Mouse (Mus musculus): ENCODE results near the gene Adar. TPM values are rescaled to one million over a fixed set of nuclear protein-coding genes. Genes with fewer than 3 reads are reported as not detected.

The Adar gene
- 10 to 100 TPM; 48.4 to 57.6 (median 56.6) TPM for polyA plus RNA-seq (2017; shearing (Covaris generic))

DNA sequence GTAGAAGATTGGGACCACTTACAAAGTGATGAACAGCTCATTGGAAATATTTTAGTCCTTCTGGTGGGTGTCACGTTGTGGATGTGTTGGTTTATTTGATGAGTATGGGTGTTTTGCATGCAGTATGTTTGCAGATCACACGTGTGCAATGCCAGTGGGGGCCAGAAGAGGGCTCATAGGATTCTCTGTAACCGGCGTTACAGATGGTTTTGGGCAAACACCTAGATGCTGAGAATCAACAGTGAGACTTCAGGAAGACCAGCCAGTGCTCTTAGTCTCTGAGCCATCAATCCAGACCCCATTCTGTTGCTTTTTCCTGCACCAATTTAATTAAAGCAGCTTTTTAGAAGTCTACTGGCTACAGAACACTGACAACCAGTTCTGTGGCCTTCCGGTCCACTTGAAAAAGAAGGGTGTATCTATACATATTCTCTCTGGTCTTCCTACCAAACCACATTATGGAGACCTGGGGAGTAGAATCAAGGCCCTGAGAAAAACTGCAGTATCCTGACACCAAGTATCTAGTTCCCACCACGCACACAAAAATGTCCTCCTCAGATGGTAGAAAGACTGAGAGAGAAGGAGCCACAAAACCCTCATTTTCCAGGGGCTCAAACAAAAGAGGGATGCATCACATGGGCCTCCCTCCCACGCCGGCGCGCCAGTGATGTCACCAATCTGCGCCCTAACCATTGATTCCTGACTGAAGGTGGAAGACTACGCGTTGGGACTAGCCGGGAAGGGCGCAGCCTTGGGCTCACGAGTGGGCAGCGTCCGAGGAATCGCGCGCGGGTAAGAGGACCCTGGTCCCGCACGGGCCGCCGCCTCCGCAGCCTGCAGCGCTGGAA is at the start of gene Adar:
TSS of gene Adar (plus strand) at position 664 of the 848 bp plus-strand sequence.
- ATAC-seq: peak; percentile 85

DNA sequence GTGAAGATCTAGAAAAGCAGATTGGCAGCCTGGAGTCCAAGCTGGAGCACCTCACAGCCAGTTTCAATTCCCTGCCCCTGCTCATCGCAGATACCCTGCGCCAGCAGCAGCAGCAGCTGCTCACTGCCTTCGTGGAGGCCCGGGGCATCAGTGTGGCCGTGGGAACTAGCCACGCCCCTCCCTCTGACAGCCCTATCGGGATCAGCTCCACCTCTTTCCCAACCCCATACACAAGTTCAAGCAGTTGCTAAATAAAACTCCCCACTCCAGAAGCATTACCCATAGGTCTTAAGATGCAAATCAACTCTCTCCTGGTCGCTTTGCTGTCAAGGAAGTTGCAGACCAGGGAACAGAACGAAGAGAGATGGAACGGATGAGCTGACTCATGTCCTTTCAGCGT is 47.7 kb upstream of the Adar start:
- no peak for ATAC-seq

DNA sequence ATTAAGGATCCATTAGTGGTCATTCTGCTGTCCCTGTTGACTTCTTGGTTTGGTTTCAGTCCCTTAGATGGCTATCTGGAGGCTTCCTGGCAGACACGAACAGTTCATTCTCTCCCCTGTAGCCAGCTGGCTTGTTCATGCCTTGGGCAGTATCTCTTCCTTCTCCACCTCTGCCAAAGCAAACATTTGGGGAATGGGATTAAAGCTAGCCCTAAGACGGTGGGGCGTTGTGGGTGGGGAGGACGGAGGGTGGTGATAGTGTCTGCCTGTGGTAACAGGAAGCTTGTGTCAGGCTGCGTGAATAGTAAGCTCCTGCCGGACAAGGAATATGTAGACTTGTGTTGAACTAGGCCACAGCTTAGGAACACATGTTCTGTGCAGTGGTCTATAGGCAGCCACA is 43.5 kb upstream of the Adar start:
- ATAC-seq: no peak

DNA sequence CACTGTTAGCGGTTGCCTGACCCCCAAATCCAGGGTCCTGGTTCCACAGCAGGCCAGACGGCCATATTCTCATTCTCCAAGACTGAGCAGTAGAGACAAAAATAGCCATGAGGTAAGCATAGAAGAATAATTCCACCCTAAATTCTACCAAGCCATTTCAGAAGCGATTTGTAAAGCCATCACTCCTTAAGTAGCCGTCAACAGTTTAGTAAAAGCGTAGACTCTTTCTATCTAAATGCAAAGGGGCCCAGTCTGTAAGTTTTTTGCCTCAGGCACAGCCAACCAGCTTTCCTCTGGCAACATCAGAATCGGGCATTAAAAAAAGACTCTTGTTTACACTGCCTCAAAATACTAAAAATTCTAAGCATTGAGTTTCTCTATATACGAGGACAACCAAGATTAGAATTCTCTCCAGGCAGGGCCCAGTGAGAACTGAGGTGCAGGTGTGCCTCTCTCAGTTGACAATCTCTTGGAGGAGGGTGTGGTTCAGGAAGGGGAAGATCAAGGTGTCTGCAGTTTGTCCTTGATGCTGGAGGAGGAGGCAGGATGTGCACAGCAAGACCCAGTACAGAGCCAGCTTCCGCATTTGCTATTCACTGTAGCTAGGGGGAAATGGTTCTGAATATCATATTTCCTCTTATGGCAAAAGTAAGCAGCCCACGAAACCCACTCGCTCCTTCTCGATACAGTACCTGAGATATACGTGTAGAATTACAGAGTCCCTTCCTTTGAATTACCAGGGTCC is 42.1 kb upstream of the Adar start:
- ATAC-seq: peak; percentile 70

DNA sequence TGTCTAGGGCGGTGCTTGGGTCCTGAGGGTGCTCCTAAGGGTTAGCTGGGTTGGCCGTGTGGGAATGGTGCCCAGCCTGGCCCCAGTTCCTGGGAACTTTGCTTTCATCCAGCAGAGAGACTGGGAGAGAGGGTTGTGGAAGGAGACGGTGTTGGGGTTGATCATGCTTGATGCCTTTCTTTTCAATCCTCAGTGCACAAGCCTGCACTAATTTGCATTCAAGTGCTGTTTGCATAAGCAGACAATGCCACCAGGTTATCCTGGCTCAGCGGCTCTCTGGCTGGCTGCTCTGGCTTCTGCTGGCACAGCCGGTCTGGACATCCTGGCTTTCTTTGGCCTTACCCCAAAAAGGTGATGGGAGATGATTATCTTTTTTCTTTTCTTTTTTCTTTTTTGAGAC is 37.2 kb upstream of the Adar start:
- no peak for ATAC-seq

DNA sequence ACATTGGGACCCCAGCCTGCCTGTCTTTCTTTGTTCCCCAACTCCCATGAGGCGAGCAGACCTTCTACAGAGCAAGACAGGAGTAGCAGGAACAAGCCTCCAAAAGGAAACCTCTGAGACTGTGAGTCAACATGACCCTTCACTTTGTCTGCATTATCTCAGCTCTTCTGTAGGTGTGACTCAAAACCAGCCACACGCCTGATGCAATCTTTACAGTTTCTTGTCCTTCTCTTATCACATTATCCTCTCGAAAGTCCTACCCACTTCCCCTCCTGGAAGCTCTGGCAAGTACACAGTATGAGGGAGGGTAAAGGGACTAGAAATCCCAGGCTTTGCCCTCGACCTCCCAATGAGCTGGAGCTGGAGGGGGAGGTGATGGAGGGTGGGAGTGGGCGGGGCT is 28.8 kb upstream of the Adar start:
- no peak for ATAC-seq

DNA sequence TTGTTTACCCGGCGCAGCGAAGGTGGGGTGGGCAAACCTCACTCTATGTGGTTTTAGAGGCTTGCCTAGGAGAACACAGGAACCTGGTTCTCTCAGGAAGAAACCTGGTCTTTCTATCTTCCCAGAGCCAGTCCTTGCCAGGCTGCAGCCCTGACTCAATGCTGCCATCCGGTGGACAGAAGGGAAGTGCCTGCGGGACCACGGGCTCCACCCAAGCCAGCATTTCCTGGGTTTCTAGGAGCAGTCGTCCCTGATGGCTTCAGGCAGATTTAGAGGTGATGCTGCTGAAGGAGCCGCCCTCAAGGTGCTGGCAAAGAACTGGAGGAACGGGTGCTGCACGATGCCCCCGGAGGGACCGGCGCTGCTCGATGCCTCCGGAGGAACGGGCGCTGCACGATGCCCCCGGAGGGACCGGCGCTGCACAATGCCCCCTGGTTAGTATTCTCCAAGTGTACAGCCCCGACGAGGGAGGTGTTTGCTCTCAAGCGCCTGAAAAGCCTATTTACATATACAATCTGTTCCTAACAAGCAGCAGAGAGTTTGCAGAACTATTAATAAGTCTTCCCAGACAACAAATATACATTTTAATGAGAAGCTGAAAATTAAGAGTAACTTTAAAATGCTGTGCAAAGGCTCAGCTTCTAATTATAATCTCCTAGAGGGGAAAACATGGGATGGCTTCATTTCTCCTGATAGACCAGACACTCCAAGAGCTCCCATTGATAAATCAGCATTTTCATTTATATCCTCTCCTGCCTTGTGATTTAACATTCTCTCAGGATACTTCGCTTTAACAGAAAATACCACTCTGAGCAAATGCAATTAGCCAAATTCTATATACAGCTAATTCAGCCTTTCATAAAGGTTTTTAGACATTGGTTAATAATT is 25.9 kb upstream of the Adar start:
- ATAC-seq: peak; percentile 61

DNA sequence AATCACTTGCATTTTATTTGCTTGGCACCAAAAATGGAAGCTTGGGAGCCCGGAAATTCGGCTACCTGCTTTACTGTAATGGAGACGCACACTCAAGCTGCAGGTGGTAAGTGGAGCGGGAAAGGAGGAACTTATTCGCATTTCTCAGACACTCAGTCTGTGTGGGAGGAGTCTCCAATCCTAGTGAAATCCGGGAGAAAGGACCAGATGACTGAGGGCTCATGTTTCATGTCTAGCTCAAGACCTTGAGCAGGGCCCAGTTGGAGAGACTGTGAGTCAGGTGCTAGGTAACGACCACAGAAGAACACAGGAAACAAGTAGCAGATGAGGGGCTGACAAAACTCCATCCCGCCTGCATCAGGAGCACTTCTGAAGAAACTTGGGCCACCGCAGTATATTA is 23.0 kb upstream of the Adar start:
- ATAC-seq: no peak

DNA sequence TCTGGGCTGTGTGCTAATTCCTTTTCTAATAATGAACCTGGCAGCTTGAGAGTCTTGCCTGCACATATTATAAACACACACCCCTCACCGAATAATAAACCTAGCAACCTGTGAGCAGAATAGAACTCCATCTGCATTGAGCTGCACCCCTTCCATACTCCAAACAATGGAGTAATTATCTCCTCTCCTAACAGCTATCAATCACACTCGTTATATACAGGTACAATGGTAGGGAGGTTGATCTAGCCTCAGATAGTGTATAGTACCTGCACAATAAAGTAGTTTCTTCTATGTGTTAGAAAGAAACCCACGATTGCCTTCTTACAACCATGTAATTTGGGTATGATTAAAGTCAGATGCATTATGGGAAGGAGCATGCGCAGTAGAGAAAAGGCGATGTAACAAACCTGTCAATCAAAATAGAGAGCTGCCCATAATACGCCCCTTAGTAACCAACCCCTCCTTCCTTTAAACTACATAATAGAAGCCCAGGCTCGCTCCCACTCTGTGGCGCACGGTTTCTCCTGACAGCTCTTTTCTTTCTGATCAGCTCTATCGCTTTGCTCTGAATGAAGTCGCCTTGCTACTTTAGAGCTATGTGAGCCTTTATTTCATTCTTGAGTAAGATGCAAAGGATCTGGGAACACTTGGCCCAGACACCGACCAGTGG is 18.5 kb upstream of the Adar start:
- ATAC-seq: no peak

DNA sequence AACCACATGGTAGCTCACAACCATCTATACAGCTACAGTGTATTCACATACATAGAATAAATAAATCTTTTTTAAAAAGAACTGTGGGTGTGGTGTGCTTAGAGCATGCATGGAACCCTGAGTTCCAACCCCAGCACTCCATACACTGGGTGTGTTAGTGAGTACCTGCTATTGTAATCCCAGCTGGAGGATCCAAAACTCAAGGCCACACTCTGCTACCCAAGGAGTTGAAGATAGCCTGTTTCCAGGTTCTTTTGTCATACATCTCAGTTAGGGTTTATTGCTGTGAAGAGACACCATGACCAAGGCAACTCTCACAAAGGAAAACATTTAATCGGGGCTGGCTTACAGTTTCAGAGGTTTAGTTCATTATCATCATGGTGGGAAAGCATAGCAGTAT is 15.9 kb upstream of the Adar start:
- ATAC-seq: no peak

DNA sequence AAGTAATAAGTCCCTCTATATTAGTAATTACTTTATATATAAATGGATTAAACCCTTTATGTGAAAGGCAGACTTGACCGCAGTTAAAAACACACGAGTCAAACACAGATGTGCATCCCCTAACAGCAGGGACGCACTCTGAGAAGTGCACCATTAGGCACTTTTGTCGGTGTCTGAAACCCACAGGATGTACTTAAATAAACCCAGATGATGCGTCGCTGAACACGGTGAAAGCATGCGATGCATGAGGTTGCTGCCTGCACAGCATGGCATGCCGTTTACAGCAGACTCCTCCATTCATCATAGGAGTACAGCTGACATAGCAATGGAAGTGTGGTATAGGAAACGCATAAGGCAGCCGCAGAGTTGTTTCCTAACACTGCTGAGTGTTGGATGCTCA is 14.4 kb upstream of the Adar start:
- no peak for ATAC-seq

DNA sequence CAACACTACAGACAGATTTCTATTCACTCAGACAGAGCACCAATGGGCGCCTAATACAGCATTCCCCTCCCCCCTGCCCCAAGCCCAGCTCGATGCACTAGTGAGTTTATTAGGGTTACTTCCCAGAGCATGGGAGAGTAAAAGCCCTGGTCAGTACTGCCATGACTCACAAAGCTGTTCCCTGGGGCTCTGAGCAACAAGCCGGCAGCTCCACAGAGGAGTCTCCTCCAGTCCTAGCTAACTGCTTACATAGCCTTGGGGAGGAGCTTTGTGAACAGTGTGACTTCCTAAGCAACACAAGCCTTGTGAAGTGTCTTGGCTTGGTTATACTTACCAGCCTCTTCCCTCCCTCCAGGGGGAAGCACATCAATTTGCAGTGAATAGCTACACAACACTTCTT is 11.2 kb upstream of the Adar start:
- no peak for ATAC-seq

DNA sequence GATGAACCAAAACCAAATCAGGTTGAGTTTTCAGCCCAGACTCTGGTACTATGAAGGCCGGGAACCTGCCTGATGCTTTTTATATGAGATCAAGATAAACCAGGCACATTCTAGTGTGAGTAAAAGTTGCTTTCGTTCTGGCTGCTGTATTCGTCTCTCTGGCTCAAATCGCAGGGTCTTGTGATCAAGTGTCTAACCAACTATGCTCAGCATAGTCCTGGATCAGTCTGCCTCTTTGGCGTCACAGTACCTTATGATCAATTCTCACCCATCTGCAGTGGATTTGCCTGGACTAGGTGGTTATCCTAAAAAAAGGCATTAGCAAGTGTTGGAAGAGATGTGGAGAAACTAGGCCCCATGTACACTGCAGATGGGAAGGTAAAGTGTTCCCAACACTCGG is 10.8 kb upstream of the Adar start:
- ATAC-seq: no peak

DNA sequence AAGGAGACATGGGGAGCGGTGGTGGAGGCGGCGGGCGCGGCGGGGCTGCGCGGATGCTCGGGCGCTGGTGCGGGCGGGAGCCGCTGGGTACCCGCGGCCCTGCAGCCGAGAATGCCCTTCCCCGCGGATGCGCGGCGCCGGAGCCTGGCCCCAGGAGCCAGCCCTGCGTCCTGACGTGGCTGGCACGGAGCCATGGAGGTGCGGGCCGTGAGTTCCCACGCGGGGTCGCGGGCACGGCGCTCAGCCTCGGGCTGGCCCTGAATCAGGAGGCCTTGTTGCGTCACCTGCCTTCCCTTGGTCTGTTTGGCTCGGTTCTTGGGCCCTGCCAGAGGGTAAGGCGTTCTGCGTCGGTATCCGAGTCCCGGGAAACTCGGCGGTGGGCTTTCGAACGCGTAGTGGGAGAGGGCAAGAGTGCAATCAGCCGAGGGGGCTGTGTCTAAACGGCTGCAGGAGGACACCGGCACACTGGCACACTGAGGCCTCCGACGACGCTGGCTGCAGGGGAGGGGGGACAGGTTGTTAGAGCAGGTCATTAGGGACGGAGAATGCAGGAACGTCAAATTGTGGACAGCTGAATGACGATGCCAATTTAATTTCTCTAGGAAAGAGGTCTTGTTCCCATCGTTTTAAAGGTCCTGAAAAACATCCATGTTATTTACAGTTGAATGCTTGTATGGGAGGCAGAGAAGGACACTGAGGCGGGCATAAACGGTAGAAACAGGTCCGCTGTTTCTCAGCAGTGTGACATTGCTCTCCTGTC is 565 bp downstream of the Adar start:
- ATAC-seq: peak; percentile 42

DNA sequence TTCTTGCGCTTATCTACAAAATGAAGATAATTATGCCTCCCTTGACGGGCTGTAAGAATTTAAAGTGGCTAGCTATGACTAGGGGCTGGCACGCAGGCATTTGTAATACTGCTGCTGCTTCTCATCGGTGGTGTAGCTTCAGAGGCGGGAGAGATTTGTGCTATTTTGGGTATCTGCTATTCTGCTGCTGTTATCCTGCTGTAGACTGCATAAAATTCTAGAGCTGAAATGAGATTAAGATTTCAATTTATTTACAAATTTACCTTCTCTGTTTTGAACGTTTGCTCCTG is 1.1 kb downstream of the Adar start:
- no peak for ATAC-seq

DNA sequence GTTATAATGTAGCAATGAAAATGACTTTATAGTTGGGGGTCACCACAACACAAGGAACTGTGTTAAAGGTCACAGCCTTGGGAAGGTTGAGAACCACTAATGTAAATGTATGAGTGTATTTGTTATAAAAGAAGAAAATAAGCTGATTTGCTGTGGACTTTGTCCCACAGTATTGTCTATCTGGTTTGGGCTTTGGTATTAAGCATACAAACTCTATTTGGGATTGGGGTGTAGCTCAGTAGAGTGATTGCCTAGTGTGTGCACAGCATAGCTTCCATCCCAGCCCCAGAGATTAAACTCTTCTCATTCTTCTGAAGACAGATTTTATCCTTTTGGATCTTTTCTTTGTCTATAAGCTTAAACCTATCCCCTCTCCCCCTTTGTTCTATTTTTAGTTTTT is 7.2 kb downstream of the Adar start:
- ATAC-seq: no peak

DNA sequence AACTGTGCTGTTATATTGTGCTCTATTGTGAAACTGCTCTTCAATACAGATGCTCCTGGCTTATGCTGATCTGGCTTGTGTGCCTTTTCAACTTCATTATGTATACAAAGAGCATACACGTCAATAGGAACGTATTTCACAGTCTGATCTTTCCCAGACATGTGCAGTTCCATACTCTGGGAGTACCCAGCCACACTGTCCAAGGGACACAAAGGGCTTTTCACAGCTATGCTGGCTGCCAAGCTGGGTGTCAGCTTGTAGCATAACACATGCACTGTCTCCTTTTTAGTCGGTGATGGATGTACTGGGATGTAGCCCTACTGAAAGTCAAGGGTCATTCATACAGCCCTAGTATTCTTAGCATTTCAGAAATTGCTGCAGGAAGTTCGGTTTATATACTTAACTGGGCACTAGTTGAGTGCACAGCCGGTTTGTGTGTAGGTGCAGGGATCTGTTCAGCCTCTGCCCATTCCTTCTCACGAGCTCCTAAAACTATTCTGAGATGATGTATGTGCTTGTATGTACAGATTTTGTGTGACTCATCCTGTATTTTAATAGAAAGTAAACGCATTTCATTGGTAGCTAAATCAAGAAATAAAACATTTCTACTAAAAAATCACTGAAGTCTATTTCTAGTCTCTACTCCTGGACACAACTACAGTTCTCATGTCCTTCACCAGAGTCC is 8.7 kb downstream of the Adar start:
- ATAC-seq: no peak

DNA sequence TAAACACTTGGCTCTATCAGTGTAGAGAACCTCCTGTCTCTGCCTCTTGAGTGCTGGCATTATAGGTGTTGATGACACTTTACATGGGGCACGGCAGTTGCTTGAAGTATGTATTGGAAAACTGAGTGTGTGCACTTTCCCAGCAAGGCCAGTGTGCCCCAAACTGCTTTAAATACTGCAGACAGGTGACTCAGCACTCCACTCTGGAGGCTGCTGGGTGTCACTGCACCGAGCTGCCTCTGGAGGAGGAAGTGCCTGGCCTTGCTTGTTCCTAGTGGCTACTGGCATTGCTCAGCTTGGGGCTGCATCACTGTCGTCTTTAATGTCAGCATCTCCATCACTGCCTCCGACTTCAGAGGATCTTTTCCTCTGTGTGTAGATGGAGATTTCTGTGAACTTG is 12.2 kb downstream of the Adar start:
- peak; percentile 55 for ATAC-seq

DNA sequence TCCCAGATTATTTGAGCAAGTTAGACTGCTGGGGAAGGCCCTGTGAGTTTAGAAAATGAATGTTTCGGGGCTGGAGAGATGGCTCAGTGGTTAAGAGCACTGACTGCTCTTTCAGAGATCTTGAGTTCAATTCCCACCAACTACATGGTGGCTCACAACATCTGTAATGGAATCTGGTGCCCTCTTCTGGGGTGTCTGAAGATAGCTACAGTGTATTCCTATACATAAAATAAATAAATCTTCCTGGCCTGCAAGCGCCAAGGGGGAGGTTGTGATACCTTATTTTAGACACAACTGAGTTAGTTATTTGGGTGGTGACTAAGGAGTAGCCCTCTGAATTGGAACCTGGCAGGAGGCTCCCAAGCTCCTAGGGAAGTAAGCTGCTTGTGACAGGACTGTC is 14.0 kb downstream of the Adar start:
- ATAC-seq: no peak

DNA sequence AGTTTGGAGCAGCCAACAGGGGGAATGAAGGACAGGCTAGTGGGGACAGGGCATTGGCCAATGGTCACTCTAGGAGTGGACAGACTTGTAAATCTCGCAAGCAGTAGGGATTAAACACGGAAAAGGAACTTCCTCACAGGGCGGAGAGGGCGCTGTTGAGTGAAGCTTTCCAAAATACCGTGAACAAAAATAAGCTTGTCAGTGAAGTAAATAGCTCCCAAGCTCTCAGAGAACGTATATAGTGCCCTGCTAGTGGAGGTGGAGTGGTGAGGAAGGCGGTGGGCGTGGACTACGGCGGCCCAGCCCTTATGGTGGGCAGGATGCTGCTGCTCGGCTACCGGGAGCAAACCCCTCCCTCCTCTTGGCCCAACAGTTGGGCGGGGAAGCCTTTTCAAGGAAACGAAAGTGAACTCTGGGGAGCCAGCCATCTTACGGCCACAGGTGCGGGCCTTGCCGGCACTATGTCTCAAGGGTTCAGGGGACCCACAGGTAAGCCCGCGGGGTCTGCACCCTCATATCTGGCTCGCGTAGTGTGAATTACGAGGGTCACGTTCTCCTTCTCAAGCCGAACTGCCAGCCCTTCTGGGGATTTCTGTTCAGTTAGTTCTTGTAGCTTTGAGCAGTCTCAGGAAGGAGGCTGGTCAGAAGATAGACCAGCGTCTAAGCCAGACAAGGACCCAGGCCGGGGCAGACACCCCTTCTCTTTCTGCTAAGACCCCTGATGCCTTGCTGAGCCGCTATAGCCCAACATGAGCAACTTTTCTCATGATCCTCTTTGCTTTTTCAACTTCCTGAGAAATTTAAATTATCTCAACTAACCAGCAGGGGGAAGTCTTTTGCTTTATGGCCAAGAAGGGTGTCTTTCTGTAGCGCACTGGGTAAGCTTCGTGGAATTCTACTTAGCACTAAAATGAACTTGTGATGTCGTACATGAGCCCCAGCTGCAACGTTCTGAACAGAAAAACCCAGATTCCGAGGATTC is 15.8 kb downstream of the Adar start:
- peak; percentile 98 for ATAC-seq
